Mouse (Mus musculus) neural tube, embryonic 11.5 days (tissue): ENCODE measurements around the gene Wdr31. TPM values are rescaled to one million over a fixed set of nuclear protein-coding genes. Genes with fewer than 3 reads are reported as not detected.

Experiments
- ATAC-seq: fragments of 200-750 bp; cut with Nextera tagmentation; 2 replicates; pipeline ENCODE4 v1.8.0; 2017; ENCODE audit warnings: moderate number of reproducible peaks, mild to moderate bottlenecking, moderate TSS enrichment, moderate library complexity; ENCODE audit not compliant: insufficient read depth, low FRiP score, low TSS enrichment
- DNase-seq: peaks from one replicate; pipeline ENCODE4 v3.0.0-alpha.2; 2015; ENCODE audit warnings: low spot score
- H3K27ac ChIP-seq: fragments of 300-500 bp; sonication (generic); 2 replicates; pipeline ENCODE4 v1.5.1; 2014; ENCODE audit warnings: low read depth, mild to moderate bottlenecking, low read length
- H3K27me3 ChIP-seq: fragments of 300-500 bp; sonication (generic); 2 replicates; pipeline ENCODE4 v1.6.1; 2014; ENCODE audit warnings: mild to moderate bottlenecking, low read length, mixed read lengths; ENCODE audit not compliant: control insufficient read depth, insufficient read depth
- H3K36me3 ChIP-seq: fragments of 300-500 bp; sonication (generic); 2 replicates; pipeline ENCODE4 v1.6.1; 2014; ENCODE audit warnings: mild to moderate bottlenecking, low read length, moderate library complexity, mixed read lengths; ENCODE audit not compliant: control insufficient read depth, insufficient read depth
- H3K4me1 ChIP-seq: fragments of 300-500 bp; sonication (generic); 2 replicates; pipeline ENCODE4 v1.6.1; 2014; ENCODE audit warnings: low read length, mixed read lengths; ENCODE audit not compliant: control insufficient read depth, insufficient read depth
- H3K4me2 ChIP-seq: fragments of 300-500 bp; sonication (generic); 2 replicates; pipeline ENCODE4 v1.6.1; 2014; ENCODE audit warnings: low read depth, mild to moderate bottlenecking, moderate library complexity
- H3K4me3 ChIP-seq: fragments of 300-500 bp; sonication (generic); 2 replicates; pipeline ENCODE4 v1.5.1; 2014; ENCODE audit warnings: low read depth, low read length
- H3K9ac ChIP-seq: fragments of 300-500 bp; sonication (generic); 2 replicates; pipeline ENCODE4 v1.6.1; 2014; ENCODE audit warnings: mild to moderate bottlenecking, low read length
- H3K9me3 ChIP-seq: fragments of 300-500 bp; sonication (generic); 2 replicates; pipeline ENCODE4 v1.6.1; 2016; ENCODE audit warnings: low read length; ENCODE audit not compliant: control insufficient read depth
- WGBS: fragments of 180-500 bp; shearing (Covaris S2); extraction: QIAGEN DNeasy Blood & Tissue Kit; methylation state at CpG from one replicate; pipeline ENCODE4 v1.1.7; 2014; 5-methylcytosine and 5-hydroxymethylcytosine counted together
- polyA plus RNA-seq: library from polyadenylated mRNA; unstranded; fragments of >200 nt; fragmentation: Nextera tagmentation; extraction: Ambion mirVana; gene quantifications from 2 replicates; pipeline ENCODE4 v1.2.1, GENCODE M21; 2014

Gene Wdr31
- polyA plus RNA-seq = 5.1 and 5.8 TPM in 2 replicates

DNA sequence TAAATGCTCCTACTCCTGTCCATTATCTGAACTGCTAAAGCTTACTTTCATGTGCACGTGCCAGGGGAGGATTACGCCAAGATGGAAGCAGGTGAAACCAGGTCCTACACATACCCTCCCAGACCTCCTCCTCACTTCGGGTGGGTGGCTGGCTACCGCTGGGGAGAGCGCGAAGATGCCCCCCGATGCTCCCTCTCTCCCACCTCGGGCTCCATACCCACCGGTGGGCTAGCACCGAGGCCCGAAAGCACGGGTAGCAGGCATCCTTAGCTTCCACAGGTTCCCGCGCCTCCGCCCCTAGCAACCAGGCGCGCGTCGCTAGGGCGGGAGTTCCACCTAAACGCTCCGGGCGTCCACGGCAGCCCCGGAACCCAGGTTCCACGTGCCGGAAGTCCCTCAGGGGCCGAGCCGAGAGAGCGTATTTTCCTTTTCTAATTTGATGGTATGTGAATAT is at the start of gene Wdr31:
Gene Wdr31, minus strand, starts transcription at position 299 of the 454 bp plus-strand sequence.
- Histone ChIP-seq H3K4me1 (no peaks in the 10 kb centered on the region), H3K4me3 (peak within 1 kb of the TSS; percentile 44), H3K27ac (no peak within 1 kb of the TSS), H3K9me3 (no peaks in the 10 kb centered on the region), H3K9ac (peak within 1 kb of the TSS; percentile 70), H3K4me2 (peak within 1 kb of the TSS; percentile 61), H3K27me3 (no peaks in the 10 kb centered on the region), H3K36me3 (no peaks in the 10 kb centered on the region)
- ATAC-seq (peak; percentile 88), DNase-seq (peak; percentile 86)
- under 1% methylated on average over 30 of the region's 30 CpGs for WGBS

DNA sequence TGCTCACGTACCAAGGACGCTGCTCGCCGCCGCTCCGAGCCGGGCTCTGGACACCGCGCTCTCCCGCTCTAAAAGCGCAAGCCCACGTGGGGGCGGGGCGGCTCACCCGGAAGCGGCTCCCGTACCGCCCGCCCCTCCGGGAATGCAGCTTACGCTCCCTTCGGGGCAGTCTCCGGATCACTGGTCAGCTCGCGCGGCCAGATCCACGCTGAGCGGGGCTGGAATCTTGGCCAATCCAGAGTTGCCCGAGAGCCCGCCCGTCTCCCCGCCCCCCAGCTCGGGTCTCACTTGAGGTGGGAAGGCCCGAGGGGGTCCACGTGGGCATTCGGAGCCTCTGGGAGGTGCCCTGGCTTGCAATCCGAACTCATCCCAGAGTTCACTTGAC is 49.1 kb upstream of the Wdr31 start, which contains the start of gene Alad:
Gene Alad, minus strand, starts transcription at position 70 of the 385 bp plus-strand sequence.
- Histone ChIP-seq H3K36me3 (0 out of 2 replicates have a peak, but pooled peaks cover 2% of the 10 kb centered on the region), H3K4me2 (peak within 1 kb of the TSS; percentile 77), H3K27me3 (no peaks in the 10 kb centered on the region), H3K4me3 (peak within 1 kb of the TSS; percentile 61), H3K4me1 (peaks cover 14% of the 10 kb centered on the region), H3K9me3 (no peaks in the 10 kb centered on the region), H3K27ac (peak within 1 kb of the TSS; percentile 60), H3K9ac (peak within 1 kb of the TSS; percentile 76)
- DNase-seq = peak; percentile 87
- peak; percentile 83 for ATAC-seq
- under 1% methylated on average over 35 of the region's 37 CpGs for WGBS

DNA sequence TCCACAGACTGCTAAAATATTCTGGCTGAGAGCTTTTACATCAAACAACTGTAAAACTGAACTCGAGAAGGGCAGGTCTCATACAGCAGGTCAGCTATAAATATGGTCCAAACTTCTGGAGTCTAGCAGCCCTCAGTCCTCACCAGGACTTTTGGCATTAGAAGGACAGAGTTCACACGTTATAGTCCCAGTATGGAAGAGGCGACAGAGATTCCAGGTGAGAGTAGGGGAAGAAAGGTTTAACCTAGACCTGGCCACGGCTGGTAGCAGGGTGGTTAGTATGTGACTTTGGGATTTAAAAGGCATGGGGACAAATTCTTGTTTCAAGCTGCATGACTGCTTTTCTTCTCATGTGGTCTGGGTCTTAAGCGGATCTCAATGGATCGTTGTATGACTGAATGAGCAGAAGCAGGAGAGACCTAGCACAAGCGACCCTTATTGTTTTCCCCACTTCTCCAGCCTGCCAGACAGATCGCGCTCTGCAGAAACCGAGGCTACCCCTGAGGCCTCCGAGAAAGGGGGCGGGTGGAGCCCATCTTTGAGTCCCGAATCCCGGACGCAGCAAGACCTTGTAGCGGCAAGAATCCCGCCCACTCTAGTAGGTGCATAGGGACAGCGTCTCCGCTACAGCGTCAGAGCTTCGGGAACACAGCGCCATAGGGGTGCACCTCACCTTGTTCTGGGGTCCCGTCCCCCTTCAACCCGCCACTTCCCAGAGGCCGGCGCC is 48.6 kb upstream of the Wdr31 start:
- Histone ChIP-seq H3K4me2 (peak overlapping the region; percentile 77), H3K36me3 (0 out of 2 replicates have a peak, but pooled peaks cover 2% of the 10 kb centered on the region), H3K9ac (peak overlapping the region; percentile 76), H3K27me3 (no peaks in the 10 kb centered on the region), H3K4me3 (peak overlapping the region; percentile 61), H3K9me3 (no peaks in the 10 kb centered on the region), H3K27ac (peak overlapping the region; percentile 60), H3K4me1 (peaks cover 14% of the 10 kb centered on the region)
- 3% methylated on average over 26 of the region's 26 CpGs for WGBS
- no peak for DNase-seq
- ATAC-seq = no peak; the same call in 1 of the 2 replicates

DNA sequence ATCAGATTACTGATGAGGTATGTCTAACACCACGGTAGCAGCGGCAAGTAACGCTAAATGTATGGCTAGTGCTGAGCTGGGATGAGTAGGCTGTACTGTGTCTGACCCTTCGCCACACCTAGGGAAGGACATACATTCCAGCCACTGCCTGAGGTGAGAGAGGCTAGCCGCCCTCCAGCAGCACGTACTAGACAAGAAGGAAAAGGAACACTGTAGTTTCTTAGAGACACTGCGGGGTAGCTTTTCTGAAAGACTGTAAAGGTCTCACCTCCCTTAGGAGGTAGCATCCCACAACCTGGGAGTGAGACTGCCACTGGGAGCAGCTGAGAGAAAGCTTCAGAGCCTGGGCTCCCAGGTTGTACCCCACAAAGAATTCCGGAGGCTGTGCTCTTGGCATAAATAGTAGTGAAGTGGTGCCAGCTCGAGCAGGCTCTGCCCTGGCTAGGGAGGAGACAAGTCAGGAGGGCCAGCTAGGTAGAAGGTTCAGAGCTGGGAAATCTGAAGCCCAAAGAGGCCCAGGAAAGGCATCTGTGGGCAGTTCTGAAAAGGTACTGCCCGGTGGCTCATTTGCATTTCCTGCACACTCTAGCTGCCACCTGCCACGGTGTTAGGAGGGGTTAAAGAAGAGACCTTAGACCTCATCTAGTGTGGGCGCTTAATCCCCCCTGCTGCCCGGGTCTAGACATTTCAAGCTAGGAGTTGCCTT is 47.9 kb upstream of the Wdr31 start:
- Histone ChIP-seq H3K4me2 (peak overlapping the region; percentile 77), H3K9me3 (no peaks in the 10 kb centered on the region), H3K36me3 (peaks cover 2% of the 10 kb centered on the region; the same call in 1 of the 2 replicates), H3K27ac (no peak overlapping the region), H3K4me3 (peak overlapping the region; percentile 61), H3K4me1 (peaks cover 12% of the 10 kb centered on the region), H3K27me3 (no peaks in the 10 kb centered on the region), H3K9ac (peak overlapping the region; percentile 76)
- WGBS = 56% methylated on average over 13 of the region's 13 CpGs
- ATAC-seq (no peak), DNase-seq (no peak)

DNA sequence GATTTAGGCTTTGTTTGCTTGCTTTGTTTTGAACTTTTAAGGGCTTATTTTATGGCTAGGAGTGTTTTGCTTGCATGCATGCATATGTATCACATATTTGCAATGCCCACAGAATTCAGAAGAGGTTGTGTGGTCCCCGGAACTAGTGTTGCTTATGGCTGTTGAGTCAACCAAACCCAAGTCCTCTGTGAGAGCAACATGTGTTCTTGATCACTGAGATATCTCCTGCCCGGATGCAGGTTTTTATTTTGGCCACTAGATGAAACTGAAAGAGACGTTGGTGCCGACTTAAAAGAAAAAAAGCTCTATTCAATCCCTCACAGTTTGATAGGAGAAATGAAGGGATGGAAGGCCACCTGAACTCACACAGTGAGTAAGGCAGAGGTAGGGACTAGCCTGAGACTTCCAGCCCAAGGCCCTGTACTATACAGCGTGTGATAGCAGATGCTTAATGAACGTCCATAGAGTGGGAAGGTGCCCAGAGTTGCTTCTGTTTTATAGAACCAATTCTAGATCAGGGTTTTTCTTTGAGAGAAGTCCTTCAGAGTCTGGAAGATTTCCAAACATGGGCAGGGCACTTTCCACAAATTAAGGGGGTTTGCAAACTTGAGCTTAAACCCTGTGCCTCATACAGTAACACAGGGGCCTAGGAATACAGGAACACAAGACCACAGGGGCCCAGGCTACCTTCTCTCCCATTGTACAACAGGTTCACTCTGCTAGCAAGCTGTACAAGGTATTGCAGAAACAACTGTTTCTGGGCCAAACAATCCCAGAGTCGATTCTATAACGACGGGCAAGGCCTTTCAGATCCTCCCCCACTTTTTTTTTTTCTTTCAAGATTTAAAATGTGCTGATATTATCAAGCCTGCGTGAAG is 47.1 kb upstream of the Wdr31 start:
- Histone ChIP-seq H3K4me1 (peaks cover 12% of the 10 kb centered on the region), H3K27ac (no peak overlapping the region), H3K9ac (no peak overlapping the region), H3K36me3 (peaks cover 2% of the 10 kb centered on the region; the same call in 1 of the 2 replicates), H3K9me3 (no peaks in the 10 kb centered on the region), H3K4me3 (no peak overlapping the region), H3K4me2 (peak overlapping the region; percentile 0; the same call in 1 of the 2 replicates), H3K27me3 (no peaks in the 10 kb centered on the region)
- DNase-seq = no peak
- 89% methylated on average over 10 of the region's 10 CpGs for WGBS
- no peak for ATAC-seq

DNA sequence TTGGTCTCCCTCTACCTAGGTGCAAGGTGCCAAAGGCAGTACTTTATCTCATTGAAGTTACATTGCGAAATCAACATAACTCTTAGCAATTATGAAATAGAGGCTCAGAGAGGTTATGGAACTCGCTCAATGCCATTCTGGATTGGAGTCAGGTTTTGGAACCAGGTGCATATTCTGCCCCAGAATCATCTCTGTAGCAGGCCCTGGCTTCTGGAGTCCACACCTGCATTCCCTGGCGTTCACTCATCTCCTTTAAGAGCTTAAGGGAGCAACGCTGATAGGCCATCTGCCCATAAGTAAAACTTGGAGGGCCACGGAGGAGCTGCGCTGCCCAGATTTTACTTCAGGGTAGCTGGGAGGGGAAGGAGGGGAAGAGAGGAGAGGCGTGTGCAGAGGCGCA is 46.4 kb upstream of the Wdr31 start:
- H3K4me3 ChIP-seq = no peak overlapping the region
- peaks cover 12% of the 10 kb centered on the region for H3K4me1 ChIP-seq
- no peak overlapping the region for H3K27ac ChIP-seq
- H3K4me2 ChIP-seq = no peak overlapping the region
- WGBS = 92% methylated on average over 8 of the region's 8 CpGs
- ATAC-seq (no peak), DNase-seq (no peak)
- no peaks in the 10 kb centered on the region for H3K9me3 ChIP-seq
- H3K36me3 ChIP-seq = peaks cover 2% of the 10 kb centered on the region; the same call in 1 of the 2 replicates
- no peaks in the 10 kb centered on the region for H3K27me3 ChIP-seq
- H3K9ac ChIP-seq = no peak overlapping the region

DNA sequence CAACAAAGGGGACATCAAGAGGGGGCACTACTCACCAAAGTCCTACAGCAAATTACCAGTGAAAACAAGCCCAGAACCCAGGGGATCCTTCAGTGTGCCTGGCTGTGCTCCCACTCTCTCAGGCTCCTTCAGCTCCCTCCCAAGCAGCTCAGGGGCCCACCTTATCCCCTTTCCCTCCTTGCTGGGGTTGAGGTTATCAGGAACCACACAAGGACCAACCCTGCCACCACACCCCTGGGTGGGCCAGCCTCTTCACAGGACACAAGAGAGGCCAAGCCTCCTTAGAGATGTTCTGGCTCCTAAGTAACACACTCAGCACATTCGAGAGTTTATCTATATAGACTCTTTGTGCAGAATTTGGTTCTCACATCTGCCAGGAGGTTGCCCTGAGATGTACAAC is 45.9 kb upstream of the Wdr31 start:
- H3K9me3 ChIP-seq = no peaks in the 10 kb centered on the region
- ATAC-seq (no peak), DNase-seq (no peak)
- H3K4me3 ChIP-seq = no peak overlapping the region
- 76% methylated on average over 1 of the region's 1 CpGs for WGBS
- 0 out of 2 replicates have a peak overlapping the region, but pooled peaks have one; percentile 27 for H3K27ac ChIP-seq
- H3K36me3 ChIP-seq = peaks cover 4% of the 10 kb centered on the region
- no peaks in the 10 kb centered on the region for H3K27me3 ChIP-seq
- no peak overlapping the region for H3K9ac ChIP-seq
- H3K4me2 ChIP-seq = no peak overlapping the region
- H3K4me1 ChIP-seq = peaks cover 12% of the 10 kb centered on the region

DNA sequence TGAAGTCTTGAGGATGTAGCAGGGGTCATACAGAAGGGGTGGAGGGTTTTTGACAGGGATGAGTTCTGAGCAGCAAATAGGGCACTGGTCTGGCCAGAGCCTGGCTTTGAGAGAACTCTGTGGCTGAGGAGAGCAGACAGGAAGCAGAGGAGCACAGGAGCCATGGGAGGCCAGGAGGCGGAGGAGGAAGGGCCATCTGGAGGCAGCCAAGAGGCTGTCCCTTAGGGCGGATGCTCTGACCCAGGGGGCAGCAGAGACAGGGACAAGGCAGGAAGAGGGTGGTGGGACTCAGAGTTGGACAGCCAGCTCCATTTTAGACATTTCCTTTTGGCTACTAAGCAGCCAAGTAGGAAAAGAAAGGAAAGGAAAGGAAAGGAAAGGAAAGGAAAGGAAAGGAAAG is 45.4 kb upstream of the Wdr31 start:
- peaks cover 9% of the 10 kb centered on the region for H3K36me3 ChIP-seq

More for the DNA sequence above, 45.4 kb upstream of the Wdr31 start:
- Histone ChIP-seq H3K9me3 (no peaks in the 10 kb centered on the region), H3K4me1 (peaks cover 12% of the 10 kb centered on the region), H3K9ac (no peak overlapping the region), H3K27me3 (no peaks in the 10 kb centered on the region), H3K4me2 (no peak overlapping the region), H3K4me3 (no peak overlapping the region), H3K27ac (no peak overlapping the region)
- ATAC-seq (no peak), DNase-seq (no peak)
- WGBS = 37% methylated on average over 2 of the region's 2 CpGs
